Mouse (Mus musculus) embryonic facial prominence, embryonic 11.5 days (tissue): ENCODE measurements around the gene Olfr248. TPM values are rescaled to one million over a fixed set of nuclear protein-coding genes. Genes with fewer than 3 reads are reported as not detected.
"Not testable (repeated sequence)": the region's sequence is repeated elsewhere in the genome, so short reads cannot be mapped to it uniquely, and the experiment has no call there.

Source experiments
- ATAC-seq: fragments of 200-750 bp; cut with Nextera tagmentation; replicated peaks from 2 replicates; pipeline ENCODE4 v1.8.0; 2017; ENCODE audit warnings: low read depth; ENCODE audit not compliant: insufficient number of reproducible peaks, low FRiP score, low TSS enrichment
- DNase-seq: peaks from one replicate; pipeline ENCODE4 v3.0.0-alpha.2; 2015; ENCODE audit warnings: low spot score
- H3K27ac ChIP-seq: fragments of 300-500 bp; sonication (generic); replicated peaks from 2 replicates; pipeline ENCODE4 v1.5.1; 2014; ENCODE audit warnings: mild to moderate bottlenecking, low read depth, low read length, control low read depth
- H3K27me3 ChIP-seq: fragments of 300-500 bp; sonication (generic); 2 replicates; pipeline ENCODE4 v1.6.1; 2014; ENCODE audit warnings: mild to moderate bottlenecking, low read length, moderate library complexity, mixed read lengths; ENCODE audit not compliant: control insufficient read depth, insufficient read depth
- H3K36me3 ChIP-seq: fragments of 300-500 bp; sonication (generic); replicated peaks from 2 replicates; pipeline ENCODE4 v1.6.1; 2014; ENCODE audit warnings: low read depth, mild to moderate bottlenecking, low read length, moderate library complexity, mixed read lengths; ENCODE audit not compliant: control insufficient read depth, insufficient read depth
- H3K4me1 ChIP-seq: fragments of 300-500 bp; sonication (generic); 2 replicates; pipeline ENCODE4 v1.6.1; 2014; ENCODE audit warnings: low read length, mixed read lengths; ENCODE audit not compliant: control insufficient read depth, insufficient read depth
- H3K4me2 ChIP-seq: fragments of 300-500 bp; sonication (generic); 2 replicates; pipeline ENCODE4 v1.6.1; 2014; ENCODE audit warnings: low read depth, mild to moderate bottlenecking, control low read depth, low read length, moderate library complexity
- H3K4me3 ChIP-seq: fragments of 300-500 bp; sonication (generic); 2 replicates; pipeline ENCODE4 v1.5.1; 2014; ENCODE audit warnings: low read depth, low read length, control low read depth
- H3K9ac ChIP-seq: fragments of 300-500 bp; sonication (generic); replicated peaks from 2 replicates; pipeline ENCODE4 v1.6.1; 2014; ENCODE audit warnings: mild to moderate bottlenecking, control low read depth, low read length
- H3K9me3 ChIP-seq: fragments of 300-500 bp; sonication (generic); replicated peaks from 2 replicates; pipeline ENCODE4 v1.6.1; 2016; ENCODE audit warnings: mild to moderate bottlenecking, low read length, inconsistent platforms, mixed read lengths; ENCODE audit not compliant: control insufficient read depth
- WGBS: fragments of 180-500 bp; shearing (Covaris S2); extraction: QIAGEN DNeasy Blood & Tissue Kit; methylation state at CpG from one replicate; pipeline ENCODE4 v1.1.7; 2014; 5-methylcytosine and 5-hydroxymethylcytosine counted together
- polyA plus RNA-seq: library from polyadenylated mRNA; unstranded; fragments of >200 nt; fragmentation: Nextera tagmentation; extraction: Ambion mirVana; gene quantifications from 2 replicates; pipeline ENCODE4 v1.2.1, GENCODE M21; 2014

Gene Olfr248
- polyA plus RNA-seq = not detected in 2 replicates

GRCm38 (mm10) chr1:174390746-174391145 lies at the start of gene Olfr248:
TSS of gene Olfr248 (plus strand) at chr1:174391046.
- WGBS = 88% methylated on average over 2 of the region's 2 CpGs
- ATAC-seq (no peak), DNase-seq (no peak)
- no peak within 1 kb of the TSS for H3K4me3 ChIP-seq
- H3K4me2 ChIP-seq = no peak within 1 kb of the TSS
- H3K4me1 ChIP-seq = no peaks in the 10 kb centered on the region
- H3K27me3 ChIP-seq = no peaks in the 10 kb centered on the region
- no peaks in the 10 kb centered on the region for H3K9me3 ChIP-seq
- H3K27ac ChIP-seq = no peak within 1 kb of the TSS
- H3K36me3 ChIP-seq = no peaks in the 10 kb centered on the region
- no peak within 1 kb of the TSS for H3K9ac ChIP-seq

DNA sequence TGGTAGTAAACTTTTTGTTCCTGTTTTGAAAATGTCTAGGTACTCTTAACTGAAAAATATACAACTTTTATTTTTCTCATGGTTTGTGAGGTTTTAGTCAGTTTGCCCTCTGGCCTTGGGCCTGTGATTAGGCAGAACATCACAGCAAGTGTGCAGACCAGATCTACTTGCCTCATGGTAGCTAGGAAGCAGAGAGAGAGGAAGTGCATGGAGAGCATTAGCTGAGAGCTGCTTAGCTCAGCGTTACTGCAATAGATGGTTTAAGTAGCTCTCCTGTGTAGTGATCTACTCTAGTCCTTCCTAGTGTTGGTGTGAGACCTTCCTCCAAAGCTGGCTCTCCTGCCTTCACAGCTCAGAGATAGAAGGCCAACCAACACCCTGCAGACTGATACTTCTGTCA lies 37.2 kb upstream of the Olfr248 start:
- not testable (repeated sequence) for H3K36me3 ChIP-seq, ATAC-seq, H3K27me3 ChIP-seq, DNase-seq, H3K4me1 ChIP-seq, H3K4me3 ChIP-seq, H3K4me2 ChIP-seq, H3K27ac ChIP-seq, H3K9ac ChIP-seq, H3K9me3 ChIP-seq
- 84% methylated on average over 1 of the region's 1 CpGs for WGBS

DNA sequence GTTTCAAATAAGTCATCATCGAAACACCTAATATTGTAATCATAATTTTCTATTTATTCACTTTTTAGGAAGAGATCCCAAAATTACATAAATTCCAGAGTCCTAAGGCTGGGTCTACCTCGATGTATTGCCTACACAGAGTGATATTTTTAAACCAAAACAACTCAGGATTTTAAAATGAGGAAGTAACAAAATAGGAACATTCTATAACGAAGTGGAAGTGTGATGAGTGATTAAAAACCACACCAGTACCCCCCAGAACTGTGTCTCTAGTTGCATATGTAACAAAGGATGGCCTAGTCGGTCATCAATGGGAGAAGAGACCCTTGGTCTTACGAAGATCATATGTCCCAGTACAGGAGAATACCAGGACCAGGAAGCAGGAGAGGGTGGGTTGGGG lies 36.2 kb upstream of the Olfr248 start:
- no peaks in the 10 kb centered on the region for H3K36me3 ChIP-seq
- no peak overlapping the region for H3K27ac ChIP-seq
- ATAC-seq (no peak), DNase-seq (no peak)
- no peaks in the 10 kb centered on the region for H3K9me3 ChIP-seq
- H3K27me3 ChIP-seq = no peaks in the 10 kb centered on the region
- H3K4me2 ChIP-seq = no peak overlapping the region
- H3K4me3 ChIP-seq = no peak overlapping the region
- H3K9ac ChIP-seq = no peak overlapping the region
- H3K4me1 ChIP-seq = no peaks in the 10 kb centered on the region
- 80% methylated on average over 5 of the region's 5 CpGs for WGBS

DNA sequence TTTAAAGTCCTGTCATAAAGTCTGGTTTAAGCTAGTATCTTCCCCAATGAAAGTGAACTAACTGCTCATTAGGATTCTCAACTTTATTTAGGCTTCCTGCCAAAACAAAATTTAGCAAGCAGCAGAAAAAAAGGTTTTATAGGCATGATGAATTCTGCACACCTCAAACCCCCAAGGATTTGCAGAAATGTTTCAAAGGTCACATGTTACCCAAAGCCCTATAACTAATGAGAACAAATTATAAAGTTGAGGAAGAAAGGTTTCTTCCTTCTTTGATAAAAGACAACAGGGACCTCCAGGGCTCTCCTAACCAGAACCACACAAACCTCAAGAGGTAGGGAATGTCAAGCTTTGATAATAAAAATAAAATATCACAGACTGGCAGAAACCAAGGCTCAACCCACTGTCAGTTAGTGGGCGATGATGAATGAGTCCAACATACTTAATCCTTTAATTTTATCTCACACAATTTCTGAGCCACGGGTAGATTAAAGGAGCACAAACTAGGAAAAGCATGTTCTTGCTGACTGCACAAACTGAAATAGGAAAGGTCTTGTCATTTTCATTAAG lies 25.9 kb upstream of the Olfr248 start, which contains the start of gene Olfr417:
Gene Olfr417, plus strand, starts transcription at position 241 of the 570 bp plus-strand sequence.
- Histone ChIP-seq H3K9ac (no peak within 1 kb of the TSS), H3K9me3 (no peaks in the 10 kb centered on the region), H3K4me2 (no peak within 1 kb of the TSS), H3K4me3 (no peak within 1 kb of the TSS), H3K4me1 (no peaks in the 10 kb centered on the region), H3K36me3 (no peaks in the 10 kb centered on the region), H3K27me3 (no peaks in the 10 kb centered on the region), H3K27ac (no peak within 1 kb of the TSS)
- 76% methylated on average over 2 of the region's 2 CpGs for WGBS
- ATAC-seq (no peak), DNase-seq (no peak)

GRCm38 (mm10) chr1:174373799-174374198 lies 17.0 kb upstream of the Olfr248 start:
- Histone ChIP-seq H3K4me1 (no peaks in the 10 kb centered on the region), H3K27ac (no peak overlapping the region), H3K9ac (no peak overlapping the region), H3K4me2 (no peak overlapping the region), H3K36me3 (no peaks in the 10 kb centered on the region), H3K9me3 (no peaks in the 10 kb centered on the region), H3K27me3 (no peaks in the 10 kb centered on the region), H3K4me3 (no peak overlapping the region)
- no peak for ATAC-seq
- WGBS = 92% methylated on average over 3 of the region's 3 CpGs
- DNase-seq = no peak

DNA sequence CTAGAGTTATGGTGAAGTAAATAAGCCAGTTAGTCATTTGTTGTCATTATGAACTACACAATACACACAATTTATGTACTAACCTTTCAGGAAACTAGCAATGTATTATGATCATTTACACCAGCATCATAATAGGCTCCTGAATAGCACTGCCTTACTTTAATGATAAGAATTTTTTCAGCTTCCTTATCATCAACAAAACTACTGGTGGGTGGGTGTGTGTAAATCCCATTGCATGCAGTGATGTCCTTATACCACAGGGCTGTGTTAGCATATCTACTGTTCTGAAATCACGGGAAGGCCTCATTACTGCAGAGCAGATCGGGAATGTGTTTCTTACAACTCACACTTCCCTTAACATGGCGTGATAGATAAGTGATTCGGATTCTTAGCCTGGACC lies 32.1 kb downstream of the Olfr248 start:
- ATAC-seq (no peak), DNase-seq (no peak)
- no peak overlapping the region for H3K27ac ChIP-seq
- no peaks in the 10 kb centered on the region for H3K27me3 ChIP-seq
- no peak overlapping the region for H3K4me2 ChIP-seq
- H3K4me1 ChIP-seq = no peaks in the 10 kb centered on the region
- H3K4me3 ChIP-seq = no peak overlapping the region
- 89% methylated on average over 4 of the region's 4 CpGs for WGBS
- no peaks in the 10 kb centered on the region for H3K36me3 ChIP-seq
- H3K9me3 ChIP-seq = no peaks in the 10 kb centered on the region
- H3K9ac ChIP-seq = no peak overlapping the region

DNA sequence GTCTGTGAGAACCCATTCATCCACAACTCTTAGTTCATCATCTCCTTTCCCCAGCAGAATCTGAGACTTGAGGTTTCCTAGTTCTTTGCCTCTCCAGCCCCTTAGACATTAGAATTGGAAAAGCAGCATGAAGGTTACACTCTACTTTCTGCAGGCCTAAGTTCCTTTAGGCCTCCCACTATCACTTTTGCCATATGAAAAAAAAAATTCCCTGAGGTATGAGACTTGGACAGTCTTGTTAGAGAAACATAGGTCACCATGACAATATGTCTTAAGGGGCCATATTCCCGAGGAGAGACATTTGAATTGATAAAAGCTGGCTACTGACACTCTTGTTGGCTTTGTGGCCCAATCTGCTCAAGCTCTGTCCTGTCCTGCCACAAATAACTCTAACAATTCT lies 32.9 kb downstream of the Olfr248 start, which contains the start of gene Olfr414:
Gene Olfr414, plus strand, starts transcription at position 301 of the 400 bp plus-strand sequence.
- H3K9ac ChIP-seq = no peak within 1 kb of the TSS
- H3K27ac ChIP-seq = no peak within 1 kb of the TSS
- no peaks in the 10 kb centered on the region for H3K36me3 ChIP-seq
- no peaks in the 10 kb centered on the region for H3K9me3 ChIP-seq
- 81% methylated on average over 1 of the region's 1 CpGs for WGBS
- H3K4me3 ChIP-seq = no peak within 1 kb of the TSS
- ATAC-seq = no peak
- no peaks in the 10 kb centered on the region for H3K4me1 ChIP-seq
- no peak within 1 kb of the TSS for H3K4me2 ChIP-seq
- no peaks in the 10 kb centered on the region for H3K27me3 ChIP-seq
- DNase-seq = no peak

GRCm38 (mm10) chr1:174426180-174426986 lies 35.5 kb downstream of the Olfr248 start:
- H3K27me3 ChIP-seq = no peaks in the 10 kb centered on the region
- H3K9me3 ChIP-seq = no peaks in the 10 kb centered on the region
- H3K4me2 ChIP-seq = no peak overlapping the region
- no peak overlapping the region for H3K9ac ChIP-seq
- DNase-seq = no peak
- WGBS = 55% methylated on average over 3 of the region's 3 CpGs
- no peaks in the 10 kb centered on the region for H3K36me3 ChIP-seq
- no peak overlapping the region for H3K4me3 ChIP-seq
- no peak overlapping the region for H3K27ac ChIP-seq
- no peaks in the 10 kb centered on the region for H3K4me1 ChIP-seq
- ATAC-seq = no peak
